Mouse (Mus musculus) heart, postnatal 0 days (tissue): ENCODE data around the gene Itpr1.

ENCODE experiments used
- CTCF ChIP-seq: IDR thresholded peaks from 2 replicates; pipeline ENCODE4 v1.5.1; 2016; ENCODE audit warnings: antibody characterized with exemption, control low read depth, low read depth
- EP300 ChIP-seq: IDR thresholded peaks from 2 replicates; pipeline ENCODE4 v1.6.1; 2016; ENCODE audit warnings: antibody characterized with exemption, low read depth

DNA sequence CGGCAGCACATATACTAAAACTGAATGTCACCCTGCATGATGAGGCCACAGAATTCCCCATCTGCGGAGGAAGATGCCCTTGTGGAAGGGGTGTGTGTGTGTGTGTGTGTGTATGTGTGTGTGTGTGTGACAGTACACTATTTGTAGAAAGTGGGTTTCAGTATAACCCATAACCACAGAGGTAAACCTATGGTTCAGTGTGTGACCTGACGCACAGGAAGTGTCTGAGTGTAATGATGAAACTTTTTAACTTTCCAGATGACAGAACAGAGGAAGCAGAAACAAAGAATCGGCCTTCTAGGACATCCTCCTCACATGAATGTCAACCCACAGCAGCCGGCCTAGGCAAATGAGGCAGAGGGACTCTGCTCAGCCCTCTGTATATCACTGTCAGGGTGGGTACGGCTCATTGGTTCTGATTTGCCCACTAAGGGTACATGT is 336.6 kb downstream of the Itpr1 start:
- TF ChIP-seq CTCF (no peak), EP300 (no peak)
